Mouse (Mus musculus) E14TG2a.4 (cell line): ENCODE measurements at regions not wholly inside any gene's neighbourhood (a gene's known extent, or its start where the extent isn't known, plus 50 kb on each side); places are given as distances from the start of the nearest gene placed in this dataset.

Experiments
- CTCF ChIP-seq: conservative IDR thresholded peaks from 2 replicates; pipeline ENCODE4 v1.5.1; 2014; ENCODE audit warnings: low read length
- NANOG ChIP-seq: IDR thresholded peaks from 2 replicates; pipeline ENCODE4 v1.6.1; 2014; ENCODE audit warnings: borderline replicate concordance, low read length, mixed read lengths
- POU5F1 ChIP-seq: IDR thresholded peaks from 2 replicates; pipeline ENCODE4 v1.6.1; 2014; ENCODE audit warnings: low read length, borderline replicate concordance

DNA sequence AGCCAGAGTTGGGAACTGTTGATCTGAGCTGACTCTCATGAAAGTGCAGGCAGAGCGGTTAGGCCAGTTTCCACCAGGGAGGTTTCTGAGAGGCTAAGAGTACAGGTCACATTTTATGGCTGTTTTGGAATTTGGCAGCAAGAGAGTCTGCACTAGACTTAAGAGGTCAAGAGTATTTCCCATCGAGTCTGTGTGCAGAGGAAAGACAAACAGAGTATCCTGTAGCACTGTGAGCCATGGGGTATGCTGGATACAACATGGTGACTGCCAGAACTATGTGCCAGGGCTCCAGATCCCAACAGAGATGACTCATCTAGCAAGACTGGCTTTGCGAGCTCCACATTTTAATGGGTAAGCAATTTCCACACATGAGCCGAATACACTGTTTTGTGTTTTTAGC lies 146.0 kb upstream of the Mpped2 start:
- TF ChIP-seq CTCF: no peak
- TF ChIP-seq NANOG: no peak
- no peak for TF ChIP-seq POU5F1
